Mouse (Mus musculus) gastrocnemius, postnatal 10 days (tissue): ENCODE measurements around the gene Mecom. TPM values are rescaled to one million over a fixed set of nuclear protein-coding genes. Genes with fewer than 3 reads are reported as not detected.
A peak's percentile ranks its signal among the peaks of the same experiment; 100 is the strongest.

Experiments used
- DNase-seq: peaks from one replicate; pipeline ENCODE4 v3.0.0; 2021; ENCODE audit warnings: mixed read lengths
- total RNA-seq, 2 experiments: library from RNA; stranded (reverse); gene quantifications; 2 replicates each; pipeline ENCODE4 v1.2.3; 2021

Mecom gene
- total RNA-seq, 2 experiments from 2014 or later = 10.1 to 14.5 TPM

GRCm38 (mm10) chr3:30014962-30015660 is 532.7 kb downstream of the Mecom start:
- DNase-seq = peak; percentile 61

- DNase-seq = no peak
These were observed 533.5 kb downstream of the Mecom start for GRCm38 (mm10) chr3:30014279-30014678.

GRCm38 (mm10) chr3:30013416-30013815 is 534.4 kb downstream of the Mecom start:
- DNase-seq = no peak

GRCm38 (mm10) chr3:30012666-30013365 is 535.0 kb downstream of the Mecom start:
- peak; percentile 55 for DNase-seq

- DNase-seq = peak; percentile 56
These were observed 535.7 kb downstream of the Mecom start for GRCm38 (mm10) chr3:30012150-30012549.

- DNase-seq = no peak
These were observed 536.1 kb downstream of the Mecom start for GRCm38 (mm10) chr3:30011712-30012111.

GRCm38 (mm10) chr3:30010889-30011288 is 536.9 kb downstream of the Mecom start:
- no peak for DNase-seq

- DNase-seq = no peak
These were observed 538.2 kb downstream of the Mecom start for GRCm38 (mm10) chr3:30009596-30009995.

GRCm38 (mm10) chr3:30004888-30005405 is 542.9 kb downstream of the Mecom start:
- no peak for DNase-seq

GRCm38 (mm10) chr3:30000260-30000659 is 547.5 kb downstream of the Mecom start:
- DNase-seq = no peak

GRCm38 (mm10) chr3:29999035-29999434 is 548.8 kb downstream of the Mecom start:
- DNase-seq = no peak

- DNase-seq = no peak
These were observed 550.7 kb downstream of the Mecom start for GRCm38 (mm10) chr3:29997068-29997467.

GRCm38 (mm10) chr3:29993346-29993745 is 554.5 kb downstream of the Mecom start:
- no peak for DNase-seq

GRCm38 (mm10) chr3:29991523-29991922 is 556.3 kb downstream of the Mecom start:
- DNase-seq = no peak

- DNase-seq = no peak
These were observed 563.4 kb downstream of the Mecom start for GRCm38 (mm10) chr3:29984431-29984830.

- DNase-seq = no peak
These were observed 566.4 kb downstream of the Mecom start for GRCm38 (mm10) chr3:29981259-29981910.

GRCm38 (mm10) chr3:29980531-29980930 is 567.3 kb downstream of the Mecom start:
- DNase-seq = no peak

- no peak for DNase-seq
These were observed 571.2 kb downstream of the Mecom start for GRCm38 (mm10) chr3:29976580-29976979.

GRCm38 (mm10) chr3:29968433-29968949 is 579.3 kb downstream of the Mecom start:
- no peak for DNase-seq

- DNase-seq = no peak
These were observed 583.9 kb downstream of the Mecom start for GRCm38 (mm10) chr3:29963953-29964352.

GRCm38 (mm10) chr3:29963447-29963846 is 584.4 kb downstream of the Mecom start:
- no peak for DNase-seq

GRCm38 (mm10) chr3:29959051-29959450 is 588.8 kb downstream of the Mecom start:
- DNase-seq = no peak
